Mouse (Mus musculus) lung, postnatal 14 days (tissue): ENCODE measurements around the gene Il17rb.

ENCODE experiments used
- DNase-seq: peaks from one replicate; pipeline ENCODE4 v3.0.0; 2021

The Il17rb gene

DNA sequence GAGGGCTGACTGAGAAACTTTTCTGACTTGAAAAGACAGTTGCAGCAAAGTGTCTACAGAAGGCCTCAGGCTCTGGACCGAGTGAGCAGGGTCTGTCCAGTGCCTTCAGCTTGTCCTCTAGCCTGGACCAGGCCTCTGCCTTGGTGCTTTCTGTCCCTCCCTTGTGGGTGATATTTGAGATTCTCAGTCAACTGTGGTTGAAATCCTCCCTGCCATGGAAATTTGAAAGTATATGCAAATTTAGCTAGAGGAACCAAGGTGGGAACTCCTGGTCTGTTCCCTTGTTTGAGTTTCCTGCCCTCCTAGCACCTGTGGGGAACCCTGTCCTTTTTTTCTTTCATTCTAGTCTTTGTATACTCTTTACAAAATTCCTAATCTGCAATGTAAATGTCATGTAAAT, 6.3 kb upstream of the Il17rb start:
- no peak for DNase-seq

DNA sequence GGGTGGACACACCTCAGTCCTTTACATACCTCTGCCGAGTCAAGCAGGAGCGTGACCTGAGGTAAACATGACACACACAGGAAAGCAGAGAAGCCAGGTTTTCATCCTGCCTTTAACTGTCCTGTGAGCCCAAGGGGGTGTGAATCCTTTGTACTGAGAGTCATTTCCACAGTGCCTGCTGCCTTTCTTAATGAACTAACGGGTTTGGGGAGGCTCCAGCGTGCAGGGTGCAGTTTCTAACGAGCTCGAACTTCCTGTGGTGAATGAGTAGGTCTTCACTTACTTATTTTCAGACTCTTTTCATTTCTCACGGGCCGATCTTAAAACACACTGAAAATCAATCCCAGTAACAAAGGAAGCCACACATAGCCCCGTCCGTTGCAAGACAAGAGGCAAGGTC, 5.8 kb upstream of the Il17rb start:
- DNase-seq = no peak

DNA sequence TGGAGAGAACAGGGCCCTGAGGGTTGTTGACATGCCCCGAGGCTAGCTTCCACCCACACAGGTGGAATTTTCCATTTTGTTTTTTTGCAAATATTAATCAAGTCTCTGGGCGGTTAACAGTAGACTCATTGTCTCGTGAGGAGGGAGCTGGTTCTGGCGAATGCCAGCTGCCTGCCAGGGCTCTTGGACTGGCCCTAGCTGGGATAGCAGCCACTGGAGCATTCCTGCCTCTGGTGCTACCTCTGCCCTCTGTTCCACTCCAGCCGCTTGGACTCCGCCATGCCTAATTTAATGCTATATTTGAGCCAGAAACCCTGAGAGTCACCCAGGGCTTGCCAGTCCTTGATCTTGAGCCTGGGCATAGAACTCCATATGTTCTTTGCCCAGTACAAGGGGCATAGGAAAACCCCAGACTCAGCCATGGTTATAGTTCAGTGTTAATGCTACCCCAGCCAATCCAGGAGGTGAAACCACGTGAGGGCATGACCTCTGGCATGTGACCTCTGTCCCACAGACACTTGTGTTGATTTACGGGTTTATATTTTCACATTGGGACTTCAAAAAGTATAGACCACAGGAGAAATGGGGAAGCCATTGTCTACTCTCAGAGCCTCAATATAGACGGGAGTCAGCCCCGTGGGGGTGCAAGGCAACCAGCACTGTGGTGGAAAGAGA, 3.3 kb upstream of the Il17rb start:
- no peak for DNase-seq

DNA sequence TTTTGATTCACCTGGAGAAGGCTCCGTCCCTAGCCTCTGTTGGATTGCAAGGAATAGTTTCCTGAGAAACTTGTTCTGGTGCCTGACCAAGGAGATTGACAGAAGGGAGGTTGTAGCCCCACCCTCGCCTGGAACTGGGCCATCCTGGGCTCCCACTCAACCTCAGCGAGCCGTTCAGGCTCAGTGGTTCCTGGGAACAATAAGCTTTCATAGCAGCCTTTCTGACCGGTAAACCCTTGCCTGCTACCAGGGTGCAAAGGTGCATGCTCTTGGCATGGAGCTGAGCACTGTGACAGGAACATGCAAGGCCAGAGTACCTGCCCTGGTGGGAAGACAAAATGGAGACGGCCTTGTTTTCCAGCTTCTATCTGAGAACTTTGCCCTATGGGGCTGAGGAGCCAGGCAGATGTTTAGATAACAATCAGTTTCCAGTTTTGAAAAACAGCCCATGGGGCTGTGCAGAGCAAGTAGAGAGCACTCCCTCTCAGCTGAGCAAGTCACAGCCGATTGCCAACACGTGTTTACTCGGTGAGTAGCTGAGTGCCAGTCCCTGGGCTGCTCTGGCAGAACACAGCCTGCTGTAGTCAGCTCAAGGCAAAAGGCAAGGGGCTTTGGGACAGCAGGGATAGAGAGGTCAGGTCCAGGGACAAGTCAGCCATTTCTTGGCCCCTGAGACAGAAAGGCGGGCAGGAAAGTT, 1.3 kb upstream of the Il17rb start:
- peak; percentile 55 for DNase-seq

DNA sequence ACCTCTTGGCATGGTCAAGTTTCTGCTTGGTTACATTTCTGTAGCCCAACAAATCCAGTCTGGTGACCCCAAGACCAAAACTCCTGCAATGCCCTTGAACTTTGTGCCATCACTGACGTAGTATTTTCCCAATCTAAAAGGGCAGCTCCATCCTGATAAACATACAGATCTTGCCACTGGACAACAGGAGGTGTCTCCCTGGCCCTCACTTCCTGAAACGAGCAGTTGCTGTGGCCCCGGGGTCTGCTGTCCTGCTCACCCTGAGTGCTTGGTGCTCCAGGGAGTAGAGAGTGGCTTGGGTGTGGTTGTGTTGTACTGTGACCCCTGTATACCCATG, 9.3 kb downstream of the Il17rb start:
- DNase-seq = no peak

DNA sequence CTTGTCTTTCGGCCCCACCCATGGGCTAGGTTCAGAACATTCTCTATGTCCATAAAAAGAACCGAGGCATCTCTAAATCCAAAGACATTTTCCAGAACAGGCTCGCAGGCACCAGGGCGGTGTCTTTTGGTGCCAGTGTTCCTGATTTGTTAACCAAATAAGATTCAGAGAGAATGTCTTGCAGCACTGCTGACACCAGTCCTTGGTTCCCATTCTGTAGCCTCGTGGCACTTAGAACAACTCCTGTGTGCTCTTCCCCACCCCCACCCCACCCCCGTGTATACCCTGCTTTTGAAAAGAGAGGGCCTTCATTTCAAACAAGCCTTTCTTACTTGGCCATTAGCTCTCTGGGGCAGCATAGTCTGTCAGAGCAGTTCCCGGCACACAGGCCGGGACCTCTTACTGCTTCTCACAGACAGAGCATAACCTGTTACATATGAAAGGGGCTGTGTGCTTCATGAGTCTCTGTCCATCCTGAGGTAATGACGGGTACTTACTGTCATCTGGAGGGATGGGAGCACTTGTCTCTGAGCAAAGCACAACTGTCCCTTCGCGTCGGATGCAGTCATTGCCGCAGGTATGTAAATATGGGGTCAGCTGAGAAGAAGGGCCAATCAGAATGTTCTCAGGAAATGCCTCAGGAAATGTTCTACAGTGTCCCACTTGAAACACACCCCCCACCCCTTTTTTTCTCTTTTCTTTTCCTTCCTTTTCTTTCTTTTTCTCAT, 9.8 kb downstream of the Il17rb start:
- DNase-seq = no peak

DNA sequence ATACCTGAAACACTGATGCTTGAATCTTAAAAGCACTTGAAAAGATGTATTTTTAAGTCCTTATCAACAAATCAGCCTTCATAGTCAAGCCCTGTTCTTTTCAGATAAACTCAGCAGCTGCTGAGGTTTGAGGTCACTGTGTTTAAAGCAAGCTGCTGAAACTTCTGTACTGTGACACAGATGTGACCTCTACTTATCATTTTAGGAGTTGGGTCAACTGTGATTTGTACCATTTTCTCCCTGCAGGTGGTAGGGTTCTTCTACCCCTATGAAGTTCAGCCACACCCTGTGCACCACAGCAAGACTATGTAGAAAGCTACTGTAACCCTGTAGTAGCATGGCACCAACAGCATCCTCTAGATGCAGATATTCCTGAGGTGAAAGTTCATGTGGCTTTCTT, 11.4 kb downstream of the Il17rb start:
- no peak for DNase-seq

DNA sequence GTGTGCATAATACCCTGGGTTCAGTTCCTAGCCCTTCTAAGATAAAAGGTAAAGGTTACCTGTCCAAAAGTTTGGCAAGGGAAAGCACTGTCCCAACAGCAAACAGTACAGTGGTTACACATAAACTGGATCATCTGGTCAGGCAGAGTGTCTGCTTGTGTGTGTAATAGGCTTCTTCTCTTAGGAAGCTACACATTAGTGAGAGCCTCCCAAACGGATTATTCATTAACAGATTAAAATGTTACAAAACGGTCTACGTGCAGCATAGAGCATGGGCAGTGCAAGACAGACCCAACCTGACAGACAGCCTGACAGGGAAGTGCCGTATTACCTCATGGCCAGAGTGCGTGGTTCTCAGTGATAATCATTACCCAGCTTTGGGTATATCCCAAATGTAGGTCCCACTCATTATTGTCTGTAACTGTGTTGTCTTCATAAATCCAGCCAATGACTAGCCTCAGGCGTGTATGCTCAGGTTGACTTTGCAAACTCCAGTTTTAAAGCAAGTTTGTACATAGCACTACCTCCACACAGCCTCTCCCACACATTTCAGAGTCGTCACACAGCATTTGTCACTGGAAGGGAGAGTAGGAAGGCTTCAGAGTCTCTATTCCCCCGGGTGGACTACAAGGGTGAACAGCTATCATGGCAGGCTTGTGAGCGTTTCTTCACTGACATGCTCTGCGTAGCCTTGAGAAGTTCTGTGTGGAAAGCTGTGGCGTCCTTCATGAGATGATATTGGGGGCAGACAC, 12.5 kb downstream of the Il17rb start:
- no peak for DNase-seq

DNA sequence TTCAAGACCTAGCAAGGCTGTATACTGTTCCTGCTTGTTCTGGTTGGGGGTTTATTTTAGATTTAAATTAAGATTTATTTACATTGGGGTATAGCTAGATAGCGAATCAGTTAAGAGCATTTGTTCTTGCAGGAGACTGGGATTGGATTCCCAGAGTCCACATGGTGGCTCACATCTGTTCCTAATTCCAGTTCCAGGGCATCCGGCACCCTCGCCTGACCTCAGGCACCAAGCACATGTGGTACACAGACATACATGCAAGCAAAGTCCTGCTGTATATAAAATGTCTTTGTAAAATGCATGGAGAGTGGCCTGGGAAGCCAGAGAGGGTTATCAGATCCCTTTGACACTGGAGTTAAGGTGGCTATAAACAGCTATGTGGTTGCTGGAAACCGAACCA, 13.7 kb downstream of the Il17rb start:
- no peak for DNase-seq

DNA sequence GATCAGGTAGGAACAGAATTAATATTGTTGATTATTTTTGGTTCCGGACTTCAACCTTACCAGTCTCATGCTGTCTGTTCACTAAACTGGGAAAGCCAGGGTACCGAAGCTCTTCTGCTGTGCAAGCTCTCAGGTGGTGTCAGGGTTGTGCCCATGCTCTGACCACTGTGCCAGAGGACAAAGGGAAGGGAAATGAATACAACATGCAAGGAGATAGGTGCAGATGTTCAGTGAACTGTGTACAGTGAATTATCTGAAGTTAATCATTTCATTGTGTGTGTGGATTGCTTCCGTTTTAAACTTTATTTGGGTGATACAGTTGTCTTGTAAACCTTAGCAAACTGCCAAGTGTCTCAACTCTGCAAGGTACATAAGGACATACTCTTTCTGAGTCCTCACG, 20.4 kb downstream of the Il17rb start:
- no peak for DNase-seq

DNA sequence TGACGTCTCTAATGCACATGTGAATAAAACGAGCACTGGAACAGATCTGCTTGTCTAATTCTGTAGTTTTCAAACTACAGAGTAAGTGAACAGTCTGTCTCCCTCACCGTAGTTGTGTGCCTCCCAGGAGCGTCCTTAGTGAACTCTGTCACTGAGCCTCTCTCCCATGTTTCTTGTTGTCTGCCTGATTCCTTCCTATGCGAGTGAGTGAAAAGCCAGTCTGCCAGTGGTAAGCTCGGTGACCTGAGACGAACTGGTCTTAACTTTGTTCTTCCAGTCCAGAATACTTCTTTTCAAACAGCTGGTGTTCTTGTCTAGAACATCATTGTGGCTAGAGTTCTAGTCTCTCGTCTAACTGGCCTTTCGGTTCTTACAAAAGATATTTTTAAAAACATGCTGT, 21.0 kb downstream of the Il17rb start:
- no peak for DNase-seq

DNA sequence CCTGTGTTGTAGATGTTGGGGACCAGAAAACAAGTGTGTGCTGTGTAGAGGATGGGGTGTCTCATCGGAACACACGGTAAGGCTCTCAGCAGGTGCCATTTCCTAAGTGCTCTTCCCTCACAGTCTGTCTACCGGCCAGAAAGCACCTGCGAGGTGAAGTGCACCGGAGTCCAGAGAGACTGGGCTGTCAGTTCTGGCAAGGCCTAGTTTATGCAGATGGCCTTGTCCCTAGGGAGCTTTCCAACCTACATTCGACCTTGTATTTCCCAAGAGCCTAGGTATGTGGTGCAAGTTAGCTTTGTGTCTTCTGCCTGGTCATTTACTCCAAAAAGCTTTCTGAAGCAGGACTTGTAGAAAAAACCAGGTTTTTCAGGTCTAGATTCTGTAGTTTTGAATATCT, 21.4 kb downstream of the Il17rb start:
- DNase-seq = no peak

DNA sequence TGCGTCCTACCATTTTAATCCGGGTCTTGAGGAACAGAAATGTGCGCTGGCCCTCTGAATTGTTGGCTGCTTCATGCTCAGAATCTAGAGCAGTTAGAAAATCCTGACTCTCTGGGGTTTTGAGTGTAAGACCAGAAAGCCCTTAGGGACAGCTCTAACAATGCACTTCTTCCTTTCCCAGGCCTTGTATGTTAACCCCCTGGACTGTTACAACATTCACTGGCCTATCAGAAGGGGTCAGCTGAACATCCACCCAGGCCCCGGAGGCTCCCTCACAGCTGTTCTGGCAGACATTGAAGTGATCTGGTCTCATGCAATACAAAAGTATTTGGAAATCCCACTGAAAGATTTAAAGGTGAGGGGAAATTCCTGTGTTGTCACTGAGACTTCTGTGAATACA, 22.6 kb downstream of the Il17rb start:
- DNase-seq = no peak

DNA sequence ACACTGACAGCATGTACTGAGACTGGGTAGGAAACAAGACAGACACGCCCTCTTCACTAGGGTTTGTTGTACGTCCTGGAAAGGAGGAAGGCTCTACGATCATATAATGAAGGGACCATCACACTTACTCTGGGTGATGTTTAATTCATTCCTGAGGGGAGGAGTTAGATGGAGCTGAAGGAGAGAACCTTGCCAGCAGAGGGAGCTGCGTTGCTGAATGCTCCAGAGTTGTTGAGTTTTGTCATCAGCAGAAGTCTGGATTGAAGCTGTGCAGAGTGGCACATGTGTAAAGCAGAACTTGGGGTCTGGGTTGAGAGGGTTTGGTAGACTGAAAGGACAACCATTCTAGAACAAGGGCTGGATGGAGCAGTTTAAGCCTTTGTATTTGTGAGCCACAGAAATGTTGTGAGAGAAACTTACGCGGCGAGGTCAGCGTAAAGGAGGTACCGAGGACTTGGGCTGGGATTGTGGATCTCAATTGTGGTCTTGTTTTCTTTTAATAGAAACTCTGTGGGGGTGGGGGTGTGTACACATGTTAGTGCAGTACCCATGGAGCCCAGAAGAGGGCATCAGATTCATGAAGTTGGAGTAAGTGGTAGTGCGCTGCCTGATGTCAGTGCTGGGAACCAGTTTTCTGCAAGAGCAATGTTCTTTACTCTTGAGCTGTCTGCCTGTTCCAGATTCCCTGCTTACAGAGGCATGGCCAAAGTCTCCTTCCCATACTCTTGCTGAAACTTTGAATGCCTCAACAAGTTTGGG, 28.1 kb downstream of the Il17rb start:
- DNase-seq = peak; percentile 28

DNA sequence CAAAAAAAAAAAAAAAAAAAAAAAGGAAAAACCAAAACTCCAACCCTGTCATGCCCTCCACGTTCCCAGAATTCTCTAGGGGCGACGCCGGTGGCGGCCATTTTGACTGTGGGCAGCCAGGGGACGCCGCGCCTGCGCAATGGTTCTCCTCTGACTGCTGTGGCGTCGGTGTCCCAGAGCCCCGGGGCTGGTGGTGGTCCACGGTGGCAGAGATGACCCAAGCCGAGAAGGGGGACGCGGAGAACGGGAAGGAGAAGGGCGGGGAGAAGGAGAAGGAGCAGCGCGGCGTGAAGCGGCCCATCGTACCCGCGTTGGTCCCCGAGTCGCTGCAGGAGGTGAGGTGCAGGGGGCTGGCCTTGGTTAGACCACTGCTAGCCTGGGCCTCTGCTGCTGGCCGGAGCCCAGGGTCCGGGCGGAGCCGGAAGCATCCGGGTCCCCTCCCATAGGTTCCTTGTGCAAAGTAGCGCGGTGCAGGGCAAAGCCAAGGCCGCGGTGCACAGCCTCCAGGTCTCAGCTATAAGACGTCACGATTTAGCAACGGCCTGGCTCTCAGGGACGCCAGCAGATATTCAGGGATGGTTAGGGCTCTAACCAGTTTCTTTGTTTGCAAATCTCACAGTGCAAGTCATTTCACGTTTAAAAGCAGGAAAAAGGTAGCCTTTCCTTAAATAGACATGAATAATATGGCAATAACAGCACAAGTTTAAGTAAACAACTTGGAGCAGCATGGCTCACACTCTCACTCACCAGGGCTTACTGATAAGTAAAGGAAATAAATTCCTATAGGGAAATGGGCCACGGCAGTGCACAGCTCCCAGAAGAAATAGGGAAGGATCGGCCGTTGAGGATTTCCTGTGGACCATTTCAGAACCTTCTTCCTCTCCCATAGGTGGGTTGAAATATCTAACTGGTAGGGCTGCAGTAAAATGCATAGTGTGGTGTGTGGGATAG, 30.2 kb downstream of the Il17rb start, which contains the start of gene Actr8:
TSS of gene Actr8 (plus strand) at position 84 of the 951 bp plus-strand sequence.
- peak; percentile 96 for DNase-seq

DNA sequence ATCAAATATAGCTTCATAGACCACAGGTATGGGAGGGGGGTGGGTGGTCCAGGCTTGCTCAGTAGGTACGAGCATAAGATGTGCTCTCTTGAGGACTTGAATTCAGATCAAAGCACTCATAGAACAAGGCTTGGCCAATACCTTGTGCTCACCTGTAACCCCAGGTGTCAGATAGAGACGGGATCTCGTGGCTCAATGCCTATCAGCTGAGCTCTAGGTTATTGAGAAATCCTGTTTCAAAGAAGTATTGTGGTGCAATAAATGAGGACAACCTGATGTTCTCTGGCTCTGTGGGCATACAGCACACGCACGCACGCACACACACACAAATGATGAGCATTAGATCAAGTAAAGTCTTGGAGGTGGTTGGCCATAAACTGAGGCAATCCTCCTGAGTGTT, 31.8 kb downstream of the Il17rb start:
- DNase-seq = no peak

DNA sequence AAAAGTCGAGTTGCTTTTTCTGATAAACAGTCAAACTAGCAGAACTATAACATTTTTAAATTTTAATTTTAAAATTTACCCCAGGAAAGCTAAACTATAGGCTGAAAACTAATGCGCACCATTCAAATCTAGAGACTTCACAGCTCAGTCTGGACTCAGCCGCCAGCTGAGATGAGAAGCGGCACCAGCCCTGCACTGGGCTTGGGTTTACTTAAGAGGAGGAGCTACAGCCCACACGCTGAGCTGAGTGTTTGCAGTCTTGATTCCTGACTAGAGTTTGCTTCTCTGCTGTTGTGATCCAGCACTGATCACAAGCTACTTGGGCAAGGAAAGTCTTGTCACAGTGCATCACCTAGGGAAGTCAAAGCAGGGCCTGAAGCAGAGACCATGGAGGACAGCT, 36.7 kb downstream of the Il17rb start:
- no peak for DNase-seq

DNA sequence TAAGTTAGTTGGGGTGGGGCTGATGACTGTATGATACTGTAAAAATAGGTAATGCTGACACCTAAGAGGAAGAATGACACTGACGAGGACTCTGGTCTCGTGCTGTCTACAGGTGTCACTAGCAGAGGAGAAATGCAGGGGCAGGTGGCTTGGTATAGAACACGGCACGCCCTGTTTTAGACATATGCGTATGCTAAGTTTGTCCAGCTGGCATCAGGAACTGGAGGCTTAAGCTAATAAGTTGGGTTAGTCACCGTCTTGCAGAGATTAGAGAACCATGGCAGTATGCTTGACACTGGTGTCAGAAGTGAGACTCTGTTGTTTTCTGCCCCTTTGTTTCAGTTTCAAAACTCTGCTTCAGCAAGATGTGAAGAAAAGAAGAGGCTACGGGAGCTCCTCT, 37.2 kb downstream of the Il17rb start:
- DNase-seq = no peak

DNA sequence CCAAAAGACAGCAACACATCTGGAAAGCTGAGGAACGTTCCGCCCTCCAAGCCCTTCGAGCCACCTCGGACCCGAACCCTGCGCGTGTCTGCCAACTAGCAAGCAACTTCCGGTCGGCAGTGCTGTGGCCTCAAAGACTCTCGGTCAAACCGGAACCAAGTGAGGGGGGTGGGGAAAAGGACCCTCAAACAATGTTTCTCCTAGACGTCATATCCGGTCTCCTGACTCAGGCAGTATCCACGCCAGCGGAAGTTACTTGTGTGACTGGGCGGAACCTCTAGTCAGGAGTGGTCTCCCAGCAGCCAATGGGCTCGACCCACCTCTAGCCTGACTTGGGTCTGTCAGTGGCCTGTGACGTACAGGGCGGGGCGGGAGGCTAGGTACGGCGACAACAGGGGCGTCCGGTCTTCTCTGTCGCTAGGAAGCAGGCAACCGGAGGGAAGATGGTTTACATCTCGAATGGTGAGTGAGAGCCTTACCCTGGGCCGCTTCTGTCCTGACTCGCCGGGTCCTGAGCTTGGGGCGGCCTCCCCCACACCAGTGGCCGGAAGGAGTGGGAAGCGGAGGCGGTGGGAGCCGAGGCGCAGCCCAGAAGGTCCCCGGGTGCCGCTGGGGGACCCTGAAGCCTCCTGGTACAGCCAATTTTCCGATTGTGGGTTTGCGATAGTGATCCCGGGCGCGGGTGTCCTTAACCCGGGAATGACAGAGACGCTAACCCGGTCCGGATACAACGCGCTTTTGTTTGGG, 40.4 kb downstream of the Il17rb start, which contains the start of gene Selenok:
TSS of gene Selenok (plus strand) at position 234 of the 747 bp plus-strand sequence.
- DNase-seq = peak; percentile 94

DNA sequence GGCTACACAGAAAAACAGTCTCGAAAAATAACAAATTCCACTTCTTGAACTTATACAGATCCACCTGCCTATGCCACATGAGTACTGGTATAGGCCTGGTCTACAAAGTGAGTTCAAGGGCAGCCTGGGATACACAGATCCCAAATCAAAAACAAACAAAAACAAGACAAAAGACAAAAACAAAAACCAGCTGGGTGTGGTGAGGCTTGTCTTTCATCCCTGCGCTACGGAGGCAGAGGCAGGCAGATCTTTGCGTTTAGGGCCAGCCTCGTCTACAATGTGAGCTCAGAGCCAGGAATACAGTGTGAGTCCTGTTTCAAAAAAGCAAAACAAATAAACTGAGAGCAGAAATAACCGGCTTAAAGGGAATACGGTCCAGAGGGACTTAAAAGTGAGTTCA, 41.1 kb downstream of the Il17rb start:
- DNase-seq = no peak

DNA sequence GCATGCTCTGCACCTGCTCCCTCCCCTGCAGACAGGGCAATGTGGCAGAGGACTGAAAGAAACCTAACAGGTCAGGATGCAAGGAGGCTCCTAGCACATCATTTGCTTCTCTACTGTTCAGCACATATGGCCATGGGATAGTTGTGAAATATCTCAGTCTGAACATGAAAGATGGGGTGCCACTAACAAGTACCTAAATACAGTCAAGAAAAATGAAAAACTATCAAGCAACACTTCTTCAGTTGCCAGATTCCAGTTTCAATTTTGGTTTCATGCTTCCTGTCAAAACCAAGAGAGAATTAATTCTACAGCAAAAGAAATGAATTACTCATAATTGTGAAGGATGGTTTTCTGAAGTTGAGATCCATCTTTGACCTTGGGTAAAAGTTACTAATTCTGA, 51.3 kb downstream of the Il17rb start:
- no peak for DNase-seq
